Mouse (Mus musculus): ENCODE results near the gene Olfr67.
A peak's percentile ranks its signal among the peaks of the same experiment; 100 is the strongest.
"Not testable (repeated sequence)": the region's sequence is repeated elsewhere in the genome, so short reads cannot be mapped to it uniquely, and the experiment has no call there.

Gene Olfr67

DNA sequence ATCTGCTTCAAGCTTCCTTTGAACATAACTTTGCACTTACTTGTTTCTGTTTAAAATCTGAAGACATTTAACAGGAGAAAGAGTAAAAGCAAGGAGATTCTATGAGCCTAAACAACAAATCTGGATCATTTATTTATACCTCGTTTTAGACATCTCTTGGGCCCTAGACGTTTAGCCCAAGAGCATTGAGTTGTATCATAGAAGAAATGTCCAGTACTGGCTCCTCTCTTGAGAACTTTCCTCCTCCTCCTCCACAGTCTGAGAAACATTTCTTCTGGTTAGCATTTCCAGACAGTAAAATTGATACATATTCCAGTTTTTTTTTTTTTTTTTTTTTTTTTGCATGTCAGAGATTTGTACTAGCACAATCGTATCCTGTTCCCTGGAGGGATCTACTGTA lies at the start of gene Olfr67:
TSS of gene Olfr67 (minus strand) at position 101 of the 400 bp plus-strand sequence.
- DNase-seq (ENCODE audit: low spot score in 2 of 2), result no peak

DNA sequence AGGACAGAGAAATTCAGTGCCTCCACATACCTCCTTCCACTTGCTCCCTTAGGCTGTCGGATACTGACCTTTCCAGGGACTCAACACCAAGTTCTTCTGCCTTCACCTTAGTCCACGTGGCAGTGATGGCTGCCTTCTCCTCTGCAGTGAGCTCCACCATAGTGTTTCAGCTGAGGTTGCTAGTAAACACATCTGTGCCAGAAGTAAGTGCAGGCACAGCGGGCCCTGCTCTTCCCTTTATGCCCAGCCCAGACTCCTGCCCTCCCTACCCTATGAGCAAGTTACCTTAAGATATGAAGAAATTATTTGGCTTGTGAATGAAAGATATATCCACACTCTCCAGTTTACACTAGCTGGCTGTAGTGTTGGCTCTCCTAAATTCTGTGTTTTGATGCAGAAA lies 48.6 kb upstream of the Olfr67 start, which contains the start of gene Hbb-bh2:
TSS of gene Hbb-bh2 (minus strand) at position 253 of the 400 bp plus-strand sequence.
- no peak for DNase-seq (ENCODE audit: low spot score in 2 of 2)

DNA sequence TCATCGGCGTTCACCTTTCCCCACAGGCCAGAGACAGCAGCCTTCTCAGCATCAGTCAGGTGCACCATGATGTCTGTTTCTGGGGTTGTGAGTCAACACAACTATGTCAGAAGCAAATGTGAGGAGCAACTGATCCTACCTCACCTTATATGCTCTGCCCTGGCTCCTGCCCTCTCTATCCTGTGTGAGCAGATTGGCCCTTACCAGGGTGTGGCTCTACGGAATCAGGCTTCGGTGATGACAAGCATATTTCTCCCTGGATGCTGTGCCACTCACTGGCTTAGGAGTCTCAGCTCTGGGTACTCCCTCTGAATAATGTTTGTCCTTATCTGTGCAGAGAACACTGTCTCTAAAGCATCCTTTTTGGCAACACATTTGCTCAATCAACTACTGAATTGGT lies 36.2 kb upstream of the Olfr67 start, which contains the start of gene Hbb-bs:
TSS of gene Hbb-bs (minus strand) at position 289 of the 400 bp plus-strand sequence.
- DNase-seq (ENCODE audit: low spot score in 2 of 2), result peak; percentile 87 to 91

DNA sequence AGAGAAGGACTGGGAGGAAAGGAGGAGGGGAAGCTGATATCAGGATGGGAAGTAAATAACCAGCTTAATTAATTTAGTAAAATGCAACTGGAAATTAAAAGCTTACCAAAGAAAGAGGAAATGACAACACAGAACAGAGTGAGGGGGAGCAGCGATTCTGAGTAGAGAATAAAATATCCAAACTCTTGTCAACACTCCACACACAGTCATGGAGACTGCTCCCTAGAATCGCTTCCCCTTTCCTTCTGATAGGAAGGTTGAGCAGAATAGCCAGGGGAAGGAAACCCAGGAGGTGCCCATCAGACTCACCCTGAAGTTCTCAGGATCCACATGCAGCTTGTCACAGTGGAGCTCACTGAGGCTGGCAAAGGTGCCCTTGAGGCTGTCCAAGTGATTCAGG lies 35.5 kb upstream of the Olfr67 start:
- DNase-seq (ENCODE audit: low spot score in 2 of 2), result not testable (repeated sequence)

DNA sequence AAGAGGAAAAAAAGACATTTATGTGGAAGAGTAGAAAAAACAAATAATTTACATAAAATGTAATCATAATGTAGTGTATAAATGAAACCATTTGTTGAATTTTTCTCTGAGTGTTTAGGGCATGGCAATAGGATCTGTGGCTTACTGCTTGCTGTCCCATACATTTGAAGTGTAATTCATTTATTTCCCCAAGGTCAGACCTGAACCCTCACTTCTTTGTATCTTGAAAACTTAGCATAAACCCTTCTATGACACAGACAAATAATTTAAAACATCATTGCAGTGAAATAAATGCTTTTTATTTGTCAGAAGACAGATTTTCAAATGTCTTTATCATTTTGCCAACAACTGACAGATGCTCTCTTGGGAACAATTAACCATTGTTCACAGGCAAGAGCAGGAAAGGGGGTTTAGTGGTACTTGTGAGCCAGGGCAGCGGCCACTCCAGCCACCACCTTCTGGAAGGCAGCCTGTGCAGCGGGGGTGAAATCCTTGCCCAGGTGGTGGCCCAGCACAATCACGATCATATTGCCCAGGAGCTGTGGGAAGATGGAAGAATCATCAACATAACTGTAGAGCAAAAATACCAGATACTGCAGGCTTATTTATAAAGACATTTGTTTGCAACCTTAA lies 34.8 kb upstream of the Olfr67 start:
- DNase-seq (ENCODE audit: low spot score in 2 of 2), result peak; percentile 33 to 73

DNA sequence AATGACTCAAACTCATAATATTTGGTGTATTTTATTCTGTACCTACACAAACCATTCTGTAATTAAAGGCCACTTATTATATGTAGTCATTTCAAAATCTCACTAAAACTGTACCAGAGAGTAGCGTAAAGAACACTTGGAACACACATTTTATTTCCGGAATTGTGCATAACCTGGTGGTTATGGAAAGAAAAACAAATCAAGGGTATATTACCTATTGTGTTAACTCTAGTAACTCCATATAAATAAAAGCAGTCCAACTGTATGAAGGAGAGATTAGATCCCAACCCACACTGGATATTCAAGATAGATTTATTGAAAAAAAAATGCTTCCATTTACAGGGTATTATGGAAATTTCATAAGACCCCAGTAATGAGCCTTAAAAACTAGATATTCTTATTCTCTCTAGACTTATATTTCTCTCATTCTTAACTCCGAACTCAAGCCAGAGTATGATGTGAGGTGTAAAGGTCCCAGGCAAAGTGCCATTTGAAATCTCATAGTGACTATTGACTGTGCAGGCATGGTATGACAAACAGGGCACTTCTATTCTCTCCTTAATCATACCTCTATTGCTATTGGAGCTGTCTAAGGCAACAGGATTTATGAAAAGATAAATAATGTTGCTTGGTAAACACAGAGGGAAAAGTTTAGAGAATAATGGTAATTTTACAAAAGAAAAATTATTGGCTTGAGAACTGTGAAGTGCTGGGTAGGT lies 34.1 kb upstream of the Olfr67 start:
- DNase-seq (ENCODE audit: low spot score in 2 of 2), result peak in 1 of 2 experiments; percentile 50

DNA sequence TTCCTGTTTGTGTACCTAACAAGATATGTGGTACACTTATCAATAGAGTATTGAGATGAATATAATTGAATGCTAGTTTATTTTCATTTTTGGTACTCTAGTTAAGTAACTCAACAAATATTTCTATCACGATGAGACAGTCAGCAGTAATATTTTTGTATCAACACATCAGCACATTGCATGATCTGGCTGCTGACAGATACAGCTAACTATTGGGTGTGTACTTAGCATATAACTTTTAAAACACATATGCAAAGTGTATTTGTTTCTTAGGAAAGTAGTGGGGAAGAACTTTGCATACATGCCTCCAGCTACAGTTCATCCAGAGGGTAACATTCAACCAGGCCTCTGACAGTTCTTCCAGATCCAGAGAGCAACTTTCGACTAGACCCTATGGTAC lies 33.0 kb upstream of the Olfr67 start:
- DNase-seq (ENCODE audit: low spot score in 2 of 2), result no peak

DNA sequence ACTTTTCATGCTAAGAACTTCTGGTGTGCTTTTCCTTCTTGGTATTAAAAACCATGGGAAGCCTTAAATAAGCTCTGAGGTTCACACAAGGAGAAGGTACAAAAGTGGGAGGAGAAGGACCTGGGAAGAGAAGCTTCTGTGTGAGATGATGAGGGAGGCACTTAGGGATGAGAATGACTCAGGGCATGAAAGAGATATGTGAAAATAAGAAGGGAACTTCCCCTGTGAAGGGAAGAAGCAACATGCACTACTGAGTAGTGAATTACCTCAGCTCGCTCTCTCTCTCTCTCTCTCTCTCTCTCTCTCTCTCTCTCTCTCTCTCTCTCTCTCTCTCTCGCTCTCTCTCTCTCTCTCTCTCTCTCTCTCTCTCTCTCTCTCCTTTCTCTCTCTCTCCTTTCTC lies 23.5 kb upstream of the Olfr67 start:
- not testable (repeated sequence) for DNase-seq (ENCODE audit: low spot score in 2 of 2)

DNA sequence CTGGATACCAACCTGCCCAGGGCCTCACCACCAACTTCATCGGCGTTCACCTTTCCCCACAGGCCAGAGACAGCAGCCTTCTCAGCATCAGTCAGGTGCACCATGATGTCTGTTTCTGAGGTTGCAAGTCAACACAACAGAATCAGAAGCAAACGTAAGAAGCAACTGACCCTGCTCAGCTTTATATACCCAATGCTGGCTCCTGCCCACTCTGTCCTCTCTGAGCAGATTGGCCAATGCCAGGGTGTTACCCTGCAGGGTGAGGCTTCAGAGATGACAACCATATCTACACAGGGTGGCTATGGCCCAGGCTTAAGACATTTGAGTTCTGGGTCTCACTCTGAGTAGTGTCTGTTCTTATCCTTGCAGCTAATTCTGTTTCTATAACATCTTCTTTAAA lies 22.1 kb upstream of the Olfr67 start, which contains the start of gene Hbb-bt:
TSS of gene Hbb-bt (minus strand) at position 231 of the 400 bp plus-strand sequence.
- DNase-seq (ENCODE audit: low spot score in 2 of 2), result peak; percentile 83 to 85

DNA sequence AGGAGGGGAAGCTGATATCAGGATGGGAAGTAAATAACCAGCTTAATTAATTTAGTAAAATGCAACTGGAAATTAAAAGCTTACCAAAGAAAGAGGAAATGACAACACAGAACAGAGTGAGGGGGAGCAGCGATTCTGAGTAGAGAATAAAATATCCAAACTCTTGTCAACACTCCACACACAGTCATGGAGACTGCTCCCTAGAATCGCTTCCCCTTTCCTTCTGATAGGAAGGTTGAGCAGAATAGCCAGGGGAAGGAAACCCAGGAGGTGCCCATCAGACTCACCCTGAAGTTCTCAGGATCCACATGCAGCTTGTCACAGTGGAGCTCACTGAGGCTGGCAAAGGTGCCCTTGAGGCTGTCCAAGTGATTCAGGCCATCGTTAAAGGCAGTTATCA lies 21.5 kb upstream of the Olfr67 start:
- DNase-seq (ENCODE audit: low spot score in 2 of 2), result not testable (repeated sequence)

DNA sequence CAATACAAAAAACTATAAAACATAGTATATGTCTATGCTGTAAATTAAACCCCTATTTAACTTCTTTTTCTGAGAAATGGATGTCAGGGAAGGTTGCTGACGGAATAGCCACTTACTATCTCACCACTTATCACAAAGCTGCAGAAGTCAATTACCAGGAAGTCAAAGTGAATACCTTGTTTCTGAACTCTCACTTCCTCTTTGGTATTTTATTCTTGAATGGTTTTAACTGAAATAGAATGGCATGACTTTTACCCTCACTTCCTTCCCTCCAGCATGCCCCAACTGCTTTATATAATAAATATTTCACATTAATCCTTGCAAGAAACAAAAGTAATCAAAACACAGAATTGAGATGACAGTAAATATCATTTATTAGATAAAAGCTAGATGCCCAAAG lies 20.6 kb upstream of the Olfr67 start:
- no peak for DNase-seq (ENCODE audit: low spot score in 2 of 2)

DNA sequence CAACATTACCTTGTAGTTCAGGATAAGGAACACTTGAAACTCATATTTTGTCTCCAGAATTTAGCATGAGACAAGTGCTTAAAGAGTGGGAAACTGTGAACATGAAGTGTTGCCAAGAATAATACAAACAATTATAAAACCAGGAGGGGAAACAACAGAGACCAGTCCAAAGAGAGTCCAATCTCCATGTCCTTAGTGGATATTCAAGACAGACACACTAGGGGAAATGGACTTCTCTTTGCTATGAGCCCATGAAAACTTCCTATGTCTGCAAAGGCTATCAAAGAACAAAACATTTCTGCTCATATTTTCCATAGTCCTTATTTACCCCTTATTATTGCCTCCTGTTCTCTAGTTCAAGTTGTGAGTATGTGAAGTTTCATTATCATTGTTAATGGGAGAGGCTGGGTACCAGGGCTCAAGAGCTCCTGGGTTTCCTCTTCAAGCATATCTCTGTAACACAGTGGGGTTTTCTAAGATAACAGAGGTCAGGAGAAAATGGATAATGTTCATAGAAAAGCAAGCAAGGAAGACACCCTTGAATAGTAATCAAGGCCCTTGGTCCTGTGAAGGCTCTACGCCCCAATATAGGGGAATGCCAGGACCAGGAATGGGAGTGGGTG lies 19.7 kb upstream of the Olfr67 start:
- peak in 1 of 2 experiments; percentile 48 for DNase-seq (ENCODE audit: low spot score in 2 of 2)

DNA sequence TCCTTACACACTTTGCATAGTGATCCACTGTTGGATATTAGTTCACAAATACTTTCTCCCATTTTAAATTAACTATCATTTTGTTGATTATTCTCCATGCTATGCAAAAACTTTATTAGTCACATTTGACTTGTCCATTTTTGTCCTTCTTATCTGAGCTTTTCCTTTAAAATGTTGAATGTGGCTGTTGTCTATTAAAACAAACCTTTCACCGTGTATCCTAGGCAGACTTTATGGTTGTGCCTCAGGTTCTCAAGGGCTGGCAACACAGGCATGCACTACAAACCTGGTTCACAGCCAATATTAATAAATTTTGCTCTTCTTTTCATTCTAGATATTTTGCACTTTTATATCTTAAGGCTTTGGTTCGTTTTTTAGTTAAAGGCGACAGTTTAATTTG lies 19.1 kb upstream of the Olfr67 start:
- peak in 1 of 2 experiments; percentile 65 for DNase-seq (ENCODE audit: low spot score in 2 of 2)

DNA sequence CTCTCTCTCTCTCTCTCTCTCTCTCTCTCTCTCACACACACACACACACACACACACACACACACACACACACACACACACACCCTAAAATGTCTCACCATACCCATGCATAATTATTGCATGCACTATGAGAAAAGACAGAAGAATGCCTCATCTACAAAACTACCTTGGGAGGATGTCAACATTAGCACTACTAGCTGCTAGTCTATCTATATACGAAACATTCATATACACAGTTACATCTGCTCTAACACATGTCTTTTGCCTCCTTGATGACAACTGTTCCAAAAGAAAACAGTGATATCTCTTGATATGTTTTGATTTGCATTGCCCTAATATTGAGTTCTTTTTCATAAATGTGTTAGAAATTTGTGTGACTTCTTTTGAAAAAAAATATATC lies 18.7 kb upstream of the Olfr67 start:
- peak in 1 of 2 experiments; percentile 53 for DNase-seq (ENCODE audit: low spot score in 2 of 2)

DNA sequence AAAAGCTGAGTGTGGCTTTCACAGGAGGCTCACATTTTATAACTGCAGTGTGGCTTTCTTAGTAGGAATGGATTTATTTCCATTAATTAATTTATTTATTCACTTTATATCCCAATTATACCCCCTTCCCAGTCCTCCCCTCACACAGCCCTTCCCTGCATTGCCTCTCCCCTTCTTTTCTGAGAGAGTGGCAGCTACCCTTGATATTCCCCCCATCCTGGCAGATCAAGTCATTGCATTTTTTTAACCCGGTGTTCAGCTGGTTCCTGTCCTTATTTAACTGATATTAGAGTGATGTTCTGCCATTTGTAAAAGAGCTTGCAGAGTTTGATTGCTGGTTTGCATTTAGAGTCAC lies 18.2 kb upstream of the Olfr67 start:
- peak in 1 of 2 experiments; percentile 66 for DNase-seq (ENCODE audit: low spot score in 2 of 2)

DNA sequence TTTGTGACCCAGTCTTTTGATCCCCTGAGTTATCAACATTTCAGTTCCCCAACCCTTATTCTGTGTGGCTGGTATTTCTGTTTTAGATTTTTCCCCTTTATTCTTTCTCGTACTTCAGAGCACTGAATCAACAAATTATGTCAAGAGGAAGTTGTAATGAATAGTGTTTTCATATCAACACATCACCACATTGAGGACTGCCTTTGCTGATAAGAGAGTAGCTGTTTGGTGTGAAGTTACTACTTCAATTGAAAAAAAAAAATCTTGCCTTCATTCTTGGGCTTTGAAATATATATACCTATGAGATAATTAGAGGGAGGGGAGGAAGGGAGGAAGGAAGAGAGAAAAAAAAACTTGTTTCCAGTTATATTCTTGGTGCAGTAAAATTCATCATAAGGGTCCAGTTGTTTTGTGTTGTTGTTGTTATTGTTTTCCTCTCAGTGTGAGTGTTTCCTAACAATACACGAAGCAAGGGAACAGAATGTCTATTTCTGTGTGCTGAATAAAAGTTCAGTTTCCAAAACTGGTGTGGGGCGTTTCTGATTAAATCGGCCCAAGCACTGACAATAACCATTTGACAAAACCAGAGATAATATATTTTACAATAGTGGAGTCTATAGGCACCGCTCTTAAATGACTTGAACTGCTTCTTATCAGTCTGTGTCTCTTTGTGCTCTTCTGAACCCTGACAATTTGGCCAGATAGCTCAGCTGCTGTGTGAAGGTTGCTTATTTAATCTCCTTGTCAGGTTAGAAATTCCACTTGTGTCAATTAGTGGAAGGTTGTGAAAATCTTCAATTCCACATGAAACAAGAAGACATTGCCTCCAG lies 17.6 kb upstream of the Olfr67 start:
- peak in 1 of 2 experiments; percentile 39 for DNase-seq (ENCODE audit: low spot score in 2 of 2)

DNA sequence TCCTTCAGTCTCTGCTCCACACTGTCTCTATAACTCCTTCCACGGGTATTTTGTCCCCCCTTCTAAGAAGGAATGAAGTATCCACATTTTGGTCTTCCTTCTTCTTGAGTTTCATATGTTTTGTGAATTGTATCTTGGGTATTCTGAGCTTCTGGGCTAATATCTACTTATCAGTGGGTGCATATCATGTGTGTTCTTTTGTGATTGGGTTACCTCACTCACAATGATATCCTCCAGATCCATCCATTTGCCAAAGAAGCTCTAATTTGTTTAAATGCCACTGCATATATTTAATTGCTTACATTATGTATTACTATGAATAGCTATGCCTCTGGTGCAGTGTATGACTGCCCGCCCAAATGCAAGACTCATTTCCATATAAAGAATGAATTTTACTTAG lies 16.5 kb upstream of the Olfr67 start:
- DNase-seq (ENCODE audit: low spot score in 2 of 2), result not testable (repeated sequence)

DNA sequence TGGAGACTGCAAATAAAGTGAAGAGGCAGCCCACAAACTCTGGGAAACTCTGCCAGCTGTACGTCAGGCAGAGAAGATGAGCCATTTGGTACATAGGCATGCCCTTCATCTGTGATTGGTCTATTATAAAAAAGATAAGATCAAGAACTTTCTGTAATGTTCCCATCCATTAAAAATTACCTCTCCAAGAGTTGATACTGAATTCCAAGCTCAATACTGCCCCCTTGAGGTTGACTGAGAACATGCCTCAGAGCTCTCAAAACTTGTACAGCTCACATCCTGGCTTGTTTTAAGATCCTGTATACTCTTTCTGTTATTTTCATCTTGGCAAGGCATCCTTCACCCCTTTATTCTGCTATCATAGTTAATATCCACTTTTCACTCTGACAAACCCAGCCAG lies 15.2 kb upstream of the Olfr67 start:
- peak; percentile 46 to 57 for DNase-seq (ENCODE audit: low spot score in 2 of 2)

DNA sequence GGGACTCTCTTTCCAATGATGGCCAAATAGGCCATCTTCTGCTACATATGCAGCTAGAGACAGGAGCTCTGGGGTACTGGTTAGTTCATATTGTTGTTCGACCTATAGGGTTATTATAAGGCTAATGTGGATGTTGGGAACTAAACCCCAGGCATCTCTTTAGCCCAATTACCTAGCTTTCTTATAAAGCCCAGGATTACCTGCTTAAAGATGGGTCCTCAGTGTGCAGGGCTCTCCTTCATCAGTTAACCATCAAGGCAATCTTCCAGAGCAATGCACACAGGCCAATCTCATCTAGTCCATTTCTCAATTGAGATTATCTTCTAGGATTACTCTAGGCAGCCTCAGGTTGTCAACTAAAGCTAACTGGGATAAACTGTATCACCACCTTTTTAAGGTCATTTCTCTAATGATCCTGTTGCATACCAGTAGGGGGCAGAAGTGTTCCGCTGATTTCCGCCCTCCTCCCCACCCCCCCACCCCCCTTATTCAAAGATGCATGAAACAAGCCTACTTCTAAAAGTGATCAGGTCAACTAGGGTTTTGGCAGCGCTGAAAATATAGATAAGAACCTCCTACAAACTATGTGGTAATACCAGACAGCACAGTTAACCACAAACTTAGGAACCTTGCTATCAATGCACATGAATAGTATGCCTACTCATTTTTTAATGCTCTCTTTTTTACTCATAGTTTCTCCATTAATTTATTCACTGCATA lies 1.2 kb upstream of the Olfr67 start:
- peak in 1 of 2 experiments; percentile 63 for DNase-seq (ENCODE audit: low spot score in 2 of 2)

DNA sequence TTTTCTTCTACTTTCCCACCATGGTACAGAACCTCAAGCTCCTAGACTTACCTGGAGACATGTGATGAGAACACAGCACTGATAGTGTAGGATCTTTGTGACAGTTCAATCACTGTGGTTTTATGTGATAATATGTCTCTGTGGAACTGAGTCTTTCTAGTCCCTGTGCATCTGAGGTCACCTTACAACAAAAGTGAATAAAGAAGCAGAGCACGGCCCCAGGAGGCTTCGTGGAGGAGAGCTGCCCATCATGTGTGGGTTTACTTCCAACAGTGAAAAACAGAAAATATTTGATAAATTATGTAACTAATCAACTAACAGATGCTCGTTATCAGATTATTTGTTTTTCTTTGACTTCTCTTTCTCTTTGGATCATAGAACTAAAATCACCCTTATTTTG lies 12.0 kb downstream of the Olfr67 start, which contains the start of gene Olfr68:
TSS of gene Olfr68 (minus strand) at position 101 of the 400 bp plus-strand sequence.
- DNase-seq (ENCODE audit: low spot score in 2 of 2), result no peak

DNA sequence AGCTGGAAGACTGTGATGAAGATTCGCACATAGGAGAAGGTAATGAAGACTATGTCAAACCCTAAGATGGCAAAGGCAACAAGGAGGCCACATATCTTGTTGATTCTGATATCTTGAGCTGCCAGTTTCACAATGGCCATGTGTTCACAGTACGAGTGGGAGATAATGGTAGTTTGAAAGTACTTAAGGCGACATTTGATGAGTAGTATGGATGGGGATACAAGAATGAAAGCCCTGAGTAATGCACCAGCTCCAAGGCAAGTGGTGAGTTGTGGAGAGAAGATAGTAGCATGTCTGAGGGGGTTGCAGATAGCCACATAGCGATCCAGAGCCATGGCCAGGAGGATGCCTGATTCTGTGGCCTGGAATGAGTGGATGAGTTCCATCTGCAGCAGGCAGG lies 14.0 kb downstream of the Olfr67 start:
- DNase-seq (ENCODE audit: low spot score in 2 of 2), result not testable (repeated sequence)

Measured in spleen, postnatal 4 days (tissue).